ENCODE assay signal across 10 mouse cellular contexts in genomic region chr7:140951051-140951450, GRCm38 (mm10). TPM values are rescaled to one million over a fixed set of nuclear protein-coding genes. Genes with fewer than 3 reads are reported as not detected.
DNase-seq lines count a peak whose midpoint lies in the region; ATAC-seq and TF ChIP-seq lines count a peak whose summit lies in the region.
"Had no signal": no experiment of that assay in that cellular context is flagged by ENCODE, and none has a peak within 500 bp of the region (broad histone marks: within the 10 kb centered on the region; RNA-seq: fewer than 3 reads in every experiment).

No protein-coding gene starts in this region.

- intact Hi-C loops in gastrocnemius, postnatal 14 days (cut with DNase I; ENCODE audit: low total_unique reads), result no loop called here

- peak; percentile 48 for DNase-seq in gastrocnemius, postnatal 14 days
- no peak for DNase-seq in gastrocnemius, postnatal 4 days (ENCODE audit: low spot score in 2 of 2)
- peak; percentile 61 for DNase-seq in lung, embryonic 14.5 days
- DNase-seq in natural killer cell, adult 2 months (ENCODE audit: low spot score in 2 of 2), result no peak
- no peak for DNase-seq in cerebellum, adult 11-12 months
- no peak for DNase-seq in urinary bladder, postnatal 36 days (ENCODE audit: low spot score in 2 of 2)
- DNase-seq: right cerebral cortex, adult 18-20 months had no signal

- H3K4me1 ChIP-seq in embryonic facial prominence, embryonic 13.5 days, result peaks cover 47% of the 10 kb centered on the region
- peaks cover 40% of the 10 kb centered on the region for H3K4me1 ChIP-seq in intestine, embryonic 16.5 days (ENCODE audit: control insufficient read depth, insufficient read depth, low read length)
- H3K4me1 ChIP-seq in lung, embryonic 14.5 days (ENCODE audit: insufficient read depth), result peaks cover 13% of the 10 kb centered on the region

- H3K4me2 ChIP-seq in embryonic facial prominence, embryonic 13.5 days, result peak overlapping the region; percentile 18; the same call in 1 of the 2 replicates
- H3K4me2 ChIP-seq in intestine, embryonic 16.5 days (ENCODE audit: low read depth, low read length), result no peak overlapping the region; the same call in 1 of the 2 replicates
- H3K4me2 ChIP-seq in lung, embryonic 14.5 days, result no peak overlapping the region; the same call in 1 of the 2 replicates
- H3K4me2 ChIP-seq: midbrain, embryonic 12.5 days had no signal

- 37% methylated on average over 8 of the region's 8 CpGs for WGBS in embryonic facial prominence, embryonic 13.5 days
- WGBS in intestine, embryonic 16.5 days, result 29% methylated on average over 8 of the region's 8 CpGs
- 34% methylated on average over 8 of the region's 8 CpGs for WGBS in lung, embryonic 14.5 days

- H3K9me3 ChIP-seq in embryonic facial prominence, embryonic 13.5 days, result no peaks in the 10 kb centered on the region
- no peaks in the 10 kb centered on the region for H3K9me3 ChIP-seq in intestine, embryonic 16.5 days (ENCODE audit: control insufficient read depth, low read length)
- H3K9me3 ChIP-seq in lung, embryonic 14.5 days (ENCODE audit: low read depth, low read length), result no peaks in the 10 kb centered on the region
- H3K9me3 ChIP-seq: midbrain, embryonic 12.5 days had no signal

- H3K27ac ChIP-seq in embryonic facial prominence, embryonic 13.5 days, result peak overlapping the region; percentile 19
- peak overlapping the region; percentile 68 for H3K27ac ChIP-seq in intestine, embryonic 16.5 days (ENCODE audit: low read length)
- H3K27ac ChIP-seq in lung, embryonic 14.5 days (ENCODE audit: low read depth), result peak overlapping the region; percentile 9; the same call in 1 of the 2 replicates
- H3K27ac ChIP-seq: midbrain, embryonic 12.5 days had no signal

- H3K9ac ChIP-seq in embryonic facial prominence, embryonic 13.5 days, result peak overlapping the region; percentile 11; the same call in 1 of the 2 replicates
- H3K9ac ChIP-seq in intestine, embryonic 16.5 days (ENCODE audit: low read depth, low read length), result peak overlapping the region; percentile 54; the same call in 1 of the 2 replicates
- H3K9ac ChIP-seq in lung, embryonic 14.5 days, result no peak overlapping the region
- H3K9ac ChIP-seq: midbrain, embryonic 12.5 days had no signal

- H3K36me3 ChIP-seq in embryonic facial prominence, embryonic 13.5 days, result peaks cover 57% of the 10 kb centered on the region
- H3K36me3 ChIP-seq in intestine, embryonic 16.5 days (ENCODE audit: control insufficient read depth, insufficient read depth, low read length), result peaks cover 16% of the 10 kb centered on the region
- peaks cover 41% of the 10 kb centered on the region for H3K36me3 ChIP-seq in lung, embryonic 14.5 days (ENCODE audit: insufficient read depth)
- H3K36me3 ChIP-seq: midbrain, embryonic 12.5 days had no signal

- no peak for TF ChIP-seq CTCF in lung, embryonic 14.5 days (IDR thresholded peaks at IDR 0.05; ENCODE audit: low read depth)

- no peak for ATAC-seq in embryonic facial prominence, embryonic 13.5 days (ENCODE audit: insufficient number of reproducible peaks, insufficient read depth, low FRiP score, low TSS enrichment, low read depth)
- ATAC-seq in intestine, embryonic 16.5 days, result no peak
- ATAC-seq in lung, embryonic 14.5 days (ENCODE audit: insufficient read depth), result no peak

- no peaks in the 10 kb centered on the region for H3K27me3 ChIP-seq in embryonic facial prominence, embryonic 13.5 days
- no peaks in the 10 kb centered on the region for H3K27me3 ChIP-seq in intestine, embryonic 16.5 days (replicated peaks; ENCODE audit: control insufficient read depth, insufficient read depth, low read length)
- H3K27me3 ChIP-seq in lung, embryonic 14.5 days (ENCODE audit: insufficient read depth, low read length), result no peaks in the 10 kb centered on the region

- H3K4me3 ChIP-seq in embryonic facial prominence, embryonic 13.5 days, result no peak overlapping the region
- no peak overlapping the region for H3K4me3 ChIP-seq in intestine, embryonic 16.5 days (ENCODE audit: low read length)
- no peak overlapping the region for H3K4me3 ChIP-seq in lung, embryonic 14.5 days (ENCODE audit: low read depth, low read length)
- H3K4me3 ChIP-seq: midbrain, embryonic 12.5 days had no signal

RNA-seq across cellular contexts. Expression of gene Ifitm5, which starts 1.0 kb away (rescaled TPM):
- not detected for total RNA-seq in gastrocnemius, postnatal 14 days (2021)
- 1 to 10 TPM; 2.0 to 2.4 TPM for total RNA-seq in gastrocnemius, postnatal 4 days (2021)
- polyA plus RNA-seq in embryonic facial prominence, embryonic 13.5 days (2015; fragmentation: Nextera tagmentation; extraction: Ambion mirVana), result 32.4 and 56.7 TPM in 2 replicates
- polyA plus RNA-seq in intestine, embryonic 16.5 days (2015; fragmentation: Nextera tagmentation; extraction: Ambion mirVana), result 2.0 and 2.4 TPM in 2 replicates
- polyA plus RNA-seq in lung, embryonic 14.5 days (2014; fragmentation: Nextera tagmentation; extraction: Ambion mirVana), result 1.0 and 1.3 TPM in 2 replicates

RNA-seq across cellular contexts. Expression of gene Gm45717, which starts 4.7 kb away (rescaled TPM):
- not detected for total RNA-seq in gastrocnemius, postnatal 14 days (2021)
- total RNA-seq in gastrocnemius, postnatal 4 days (2021), result not detected
- 1.1 TPM in 1 of 2 replicates, not detected in the other for polyA plus RNA-seq in embryonic facial prominence, embryonic 13.5 days (2015; fragmentation: Nextera tagmentation; extraction: Ambion mirVana)
- polyA plus RNA-seq in intestine, embryonic 16.5 days (2015; fragmentation: Nextera tagmentation; extraction: Ambion mirVana), result 1.0 TPM in 1 of 2 replicates, not detected in the other
- polyA plus RNA-seq in lung, embryonic 14.5 days (2014; fragmentation: Nextera tagmentation; extraction: Ambion mirVana), result not detected in 2 replicates
- polyA plus RNA-seq: midbrain, embryonic 12.5 days had no signal

RNA-seq across cellular contexts. Expression of gene Ifitm2, which starts 4.7 kb away (rescaled TPM):
- 100 to 1,000 TPM in 1 of 2 experiments, 10 to 100 TPM in 1; 83.9 to 105 TPM for total RNA-seq in gastrocnemius, postnatal 14 days (2021)
- total RNA-seq in gastrocnemius, postnatal 4 days (2021), result 100 to 1,000 TPM; 238 to 274 TPM
- polyA plus RNA-seq in embryonic facial prominence, embryonic 13.5 days (2015; fragmentation: Nextera tagmentation; extraction: Ambion mirVana), result 1,314 and 1,591 TPM in 2 replicates
- 1,203 and 1,252 TPM in 2 replicates for polyA plus RNA-seq in intestine, embryonic 16.5 days (2015; fragmentation: Nextera tagmentation; extraction: Ambion mirVana)
- 1,035 and 1,087 TPM in 2 replicates for polyA plus RNA-seq in lung, embryonic 14.5 days (2014; fragmentation: Nextera tagmentation; extraction: Ambion mirVana)

RNA-seq across cellular contexts. Expression of gene Pgghg, which starts 9.9 kb away (rescaled TPM):
- total RNA-seq in gastrocnemius, postnatal 14 days (2021), result 1 to 10 TPM; 6.7 to 6.9 TPM
- 10 to 100 TPM; 15.8 to 16.6 TPM for total RNA-seq in gastrocnemius, postnatal 4 days (2021)
- 25.1 and 25.7 TPM in 2 replicates for polyA plus RNA-seq in embryonic facial prominence, embryonic 13.5 days (2015; fragmentation: Nextera tagmentation; extraction: Ambion mirVana)
- polyA plus RNA-seq in intestine, embryonic 16.5 days (2015; fragmentation: Nextera tagmentation; extraction: Ambion mirVana), result 23.4 and 23.6 TPM in 2 replicates
- 20.7 and 22.6 TPM in 2 replicates for polyA plus RNA-seq in lung, embryonic 14.5 days (2014; fragmentation: Nextera tagmentation; extraction: Ambion mirVana)

RNA-seq across cellular contexts. Expression of gene Ifitm1, which starts 16.0 kb away (rescaled TPM):
- 1 to 10 TPM; 1.3 to 1.4 TPM for total RNA-seq in gastrocnemius, postnatal 14 days (2021)
- total RNA-seq in gastrocnemius, postnatal 4 days (2021), result 1 to 10 TPM; 4.9 to 8.2 TPM
- polyA plus RNA-seq in embryonic facial prominence, embryonic 13.5 days (2015; fragmentation: Nextera tagmentation; extraction: Ambion mirVana), result 91.5 and 101 TPM in 2 replicates
- 117 and 123 TPM in 2 replicates for polyA plus RNA-seq in intestine, embryonic 16.5 days (2015; fragmentation: Nextera tagmentation; extraction: Ambion mirVana)
- polyA plus RNA-seq in lung, embryonic 14.5 days (2014; fragmentation: Nextera tagmentation; extraction: Ambion mirVana), result 35.4 and 42.5 TPM in 2 replicates

Comparison
In these comparisons a context has a peak if more than half of its experiments do, and no peak if none do; other contexts are left out.
1. DNase-seq: peak in gastrocnemius, postnatal 14 days (single experiment) and lung, embryonic 14.5 days (single experiment); none in gastrocnemius, postnatal 4 days (0 of 2), natural killer cell, adult 2 months (0 of 2), cerebellum, adult 11-12 months (single experiment) and urinary bladder, postnatal 36 days (0 of 2).
2. H3K27ac ChIP-seq: peak in every context shown above with its lines; median percentile 68 in intestine, embryonic 16.5 days; 19 in embryonic facial prominence, embryonic 13.5 days; 9 in lung, embryonic 14.5 days.